Mouse (Mus musculus) urinary bladder, postnatal 10 days (tissue): ENCODE measurements around the gene Plppr1.

Experiments used
- DNase-seq: peaks from one replicate; pipeline ENCODE4 v3.0.0; 2022; ENCODE audit warnings: low spot score

Gene Plppr1

DNA sequence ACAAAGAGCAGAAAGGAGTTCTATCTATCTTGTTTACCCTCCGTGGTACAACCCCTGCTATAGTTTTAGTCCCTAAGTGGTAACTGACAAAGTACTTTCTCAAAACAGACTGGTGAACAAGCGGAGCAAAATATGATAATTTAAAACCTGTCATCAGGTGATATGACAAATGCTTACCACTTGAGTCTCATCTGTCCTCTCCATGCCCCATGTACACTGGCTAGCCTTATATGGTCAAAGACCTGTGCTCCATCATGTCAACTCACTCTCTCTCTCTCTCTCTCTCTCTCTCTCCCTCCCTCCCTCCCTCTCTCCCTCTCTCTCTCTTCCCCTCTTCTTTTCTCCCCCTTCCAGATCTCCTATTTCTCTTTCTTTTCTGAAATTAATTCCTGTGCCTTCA lies 59.8 kb downstream of the Plppr1 start:
- no peak for DNase-seq

DNA sequence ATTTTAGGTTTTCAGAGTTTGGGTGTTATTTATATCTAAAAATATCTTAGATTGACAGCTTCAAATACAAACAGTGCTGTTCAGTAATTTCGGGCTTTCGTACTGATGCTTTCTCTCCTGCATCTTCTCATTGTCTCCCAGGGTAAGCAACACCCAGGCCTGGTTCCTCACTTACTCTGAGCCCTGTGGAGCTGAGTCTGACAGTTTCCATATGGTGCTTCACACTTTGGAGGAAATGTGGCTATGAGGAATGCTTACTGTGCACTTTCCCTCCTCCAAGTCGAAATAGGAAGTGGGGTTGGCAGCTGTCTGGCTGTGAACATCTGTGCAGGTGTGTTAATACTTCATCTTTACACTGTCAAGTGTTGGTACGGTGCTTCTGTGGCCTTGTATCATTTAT lies 85.7 kb downstream of the Plppr1 start:
- no peak for DNase-seq

DNA sequence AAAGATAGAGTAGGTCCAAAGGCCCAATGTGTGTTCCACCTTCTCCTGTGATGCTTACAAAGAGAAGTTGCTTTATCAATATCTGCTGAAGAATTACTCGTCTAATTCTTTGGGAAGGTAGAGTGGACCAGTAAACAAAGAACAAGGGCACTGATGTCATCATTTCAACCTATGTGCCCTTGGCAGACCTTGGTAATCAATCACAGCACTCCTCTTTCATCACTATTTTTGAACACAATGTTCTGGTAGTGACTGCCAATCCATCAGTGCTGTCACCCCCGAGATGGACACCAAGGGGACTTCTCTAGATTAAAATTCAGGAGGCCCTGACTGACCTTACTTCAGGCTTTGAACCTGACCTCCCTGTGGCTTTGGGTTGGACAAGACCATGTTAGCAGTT lies 89.7 kb downstream of the Plppr1 start:
- no peak for DNase-seq

DNA sequence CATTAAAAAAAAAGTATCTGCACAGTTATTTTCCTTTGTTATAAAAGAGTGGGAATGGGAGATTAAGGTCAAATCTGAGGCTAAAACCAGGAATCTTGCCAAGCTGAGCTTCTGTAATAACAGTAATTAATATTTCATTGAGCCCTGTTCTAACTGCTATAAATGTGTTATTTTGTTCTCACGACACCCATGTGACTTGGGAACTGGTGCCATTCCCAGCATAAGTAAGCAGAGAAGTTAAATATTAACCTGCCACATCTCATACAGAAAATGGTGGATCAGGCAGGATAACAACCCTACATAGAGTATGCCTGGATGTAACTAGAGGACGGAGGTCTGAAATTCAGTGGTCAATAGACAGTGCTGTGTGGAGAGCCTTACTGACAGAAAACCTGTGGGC lies 90.2 kb downstream of the Plppr1 start:
- no peak for DNase-seq

DNA sequence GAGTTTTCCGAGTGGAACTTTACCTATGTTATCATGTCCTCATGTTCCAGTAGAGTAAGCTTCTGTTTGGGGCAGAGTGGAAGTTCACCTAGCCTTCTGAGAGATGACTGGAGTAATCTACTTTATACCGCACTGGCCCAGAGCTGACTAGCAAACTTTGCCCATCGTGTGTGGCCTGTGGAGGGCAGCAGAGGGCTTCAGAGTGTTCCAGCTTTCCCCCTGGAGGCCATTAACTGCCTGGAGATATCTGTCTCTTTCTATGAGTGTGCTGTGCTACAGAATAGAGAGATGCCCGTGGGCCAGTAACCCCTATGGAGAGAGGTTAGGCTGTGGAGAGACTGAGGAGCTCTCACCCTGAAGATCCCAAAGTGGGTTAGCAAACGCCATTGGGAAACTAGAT lies 94.8 kb downstream of the Plppr1 start:
- no peak for DNase-seq

DNA sequence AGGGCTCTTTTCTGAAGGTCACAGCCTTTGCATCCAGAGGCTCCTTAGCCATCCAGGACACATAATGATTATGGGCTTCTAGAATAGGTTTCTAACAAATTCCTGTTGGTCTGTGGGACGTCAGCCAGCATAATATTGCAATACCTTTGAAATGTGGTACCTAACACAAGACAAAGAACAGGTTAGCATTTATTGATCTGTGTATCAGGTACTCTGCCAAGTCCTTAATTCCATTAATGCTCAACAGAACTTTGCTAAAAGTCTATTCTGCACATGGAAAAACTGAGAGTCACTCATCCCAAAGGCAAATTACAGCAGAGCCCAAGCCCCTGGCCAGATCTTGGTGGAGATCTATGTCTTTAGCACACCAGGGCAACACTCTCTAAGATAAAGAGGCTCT lies 97.7 kb downstream of the Plppr1 start:
- no peak for DNase-seq

DNA sequence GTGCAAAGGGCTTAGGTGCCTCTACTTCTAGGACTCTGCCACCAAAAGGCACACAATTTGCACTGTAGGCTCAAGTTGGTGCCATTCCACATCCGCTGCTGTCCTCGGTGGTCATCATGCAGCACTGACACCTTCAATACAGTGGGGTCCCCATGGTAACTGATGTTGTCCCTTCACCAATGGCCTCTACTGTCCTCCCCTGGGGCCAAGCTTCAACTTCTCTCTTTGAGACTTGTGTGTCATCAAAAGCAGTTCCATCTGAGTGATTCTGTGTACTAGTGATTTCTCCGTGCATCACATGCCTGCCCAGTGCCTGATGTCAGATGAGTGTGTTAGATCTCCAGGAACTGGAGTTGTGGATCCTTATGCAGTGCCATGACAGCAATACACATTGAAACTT lies 104.2 kb downstream of the Plppr1 start:
- no peak for DNase-seq

DNA sequence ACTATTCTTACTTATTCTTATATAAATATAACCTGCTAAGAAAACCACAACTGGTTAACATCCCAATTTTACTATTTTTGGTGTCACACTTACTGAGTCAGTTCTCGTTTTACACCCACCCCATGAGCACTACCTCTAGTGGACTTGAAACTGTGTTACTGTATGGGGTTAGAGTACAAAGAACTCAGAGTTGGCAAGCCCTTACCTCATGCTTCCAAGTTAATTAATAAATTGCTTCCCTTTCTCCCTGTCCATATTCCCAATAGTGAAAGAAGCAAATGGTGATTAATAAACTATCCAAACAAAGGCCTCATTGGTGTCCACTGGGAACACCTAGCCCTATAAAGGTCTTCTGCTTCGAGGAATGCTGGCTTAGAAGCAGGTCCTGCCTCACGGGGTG lies 107.3 kb downstream of the Plppr1 start:
- no peak for DNase-seq

DNA sequence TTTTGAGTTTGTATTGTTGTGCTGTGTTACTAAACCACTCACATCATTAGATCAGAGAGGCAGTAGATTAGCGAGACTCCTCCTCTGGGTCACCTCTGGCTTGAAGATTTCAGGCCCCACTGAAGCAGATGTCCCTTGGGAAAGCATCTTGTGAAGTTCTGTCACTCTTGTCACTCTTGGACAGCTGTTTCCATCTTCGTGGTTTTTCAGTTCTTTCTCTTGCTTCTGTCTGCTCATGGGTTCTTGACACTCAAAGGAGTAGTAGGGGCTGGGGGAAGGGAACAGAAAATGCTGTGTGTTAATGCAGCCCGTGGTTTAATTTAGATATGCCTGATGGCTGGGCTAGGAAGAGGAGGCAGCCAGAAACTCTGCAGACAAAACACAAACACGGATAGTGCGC lies 108.0 kb downstream of the Plppr1 start:
- DNase-seq = no peak

DNA sequence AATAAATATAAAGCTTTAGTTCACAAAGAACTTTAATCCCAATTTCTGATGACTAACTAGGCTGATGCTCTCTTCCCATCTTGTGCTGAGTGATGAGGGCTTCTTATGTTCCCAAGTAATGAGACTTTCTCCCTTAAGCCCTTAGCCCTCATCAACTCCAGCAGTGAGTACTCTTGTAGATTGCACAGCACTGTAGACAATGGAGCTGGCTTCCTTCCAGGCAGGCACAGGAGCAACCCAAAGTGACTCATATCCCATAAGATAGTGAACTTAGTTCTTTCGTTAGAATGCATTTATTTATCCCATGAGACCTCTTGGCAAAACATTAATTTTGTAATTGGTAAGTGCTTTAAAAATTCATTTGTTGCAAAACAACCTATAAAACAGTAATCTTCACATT lies 110.4 kb downstream of the Plppr1 start:
- no peak for DNase-seq

DNA sequence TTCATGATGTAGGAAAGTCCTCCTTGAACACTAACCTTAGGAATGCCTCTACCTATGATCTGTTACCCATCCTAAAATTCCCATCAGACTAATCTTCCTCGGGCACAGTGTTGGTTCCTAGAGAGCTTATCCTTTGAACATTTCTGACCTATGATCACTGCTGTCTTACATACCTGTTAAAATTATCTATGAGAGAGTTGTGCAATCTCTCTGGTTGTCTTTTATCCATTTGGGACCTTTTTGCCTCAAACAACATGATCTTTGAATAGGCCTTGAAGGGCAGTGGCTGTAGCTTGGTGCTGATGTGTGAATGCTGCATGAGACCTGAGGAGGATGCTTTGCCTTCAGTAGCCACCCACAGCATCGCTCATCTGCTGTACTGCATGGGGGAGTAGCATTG lies 119.0 kb downstream of the Plppr1 start:
- no peak for DNase-seq

DNA sequence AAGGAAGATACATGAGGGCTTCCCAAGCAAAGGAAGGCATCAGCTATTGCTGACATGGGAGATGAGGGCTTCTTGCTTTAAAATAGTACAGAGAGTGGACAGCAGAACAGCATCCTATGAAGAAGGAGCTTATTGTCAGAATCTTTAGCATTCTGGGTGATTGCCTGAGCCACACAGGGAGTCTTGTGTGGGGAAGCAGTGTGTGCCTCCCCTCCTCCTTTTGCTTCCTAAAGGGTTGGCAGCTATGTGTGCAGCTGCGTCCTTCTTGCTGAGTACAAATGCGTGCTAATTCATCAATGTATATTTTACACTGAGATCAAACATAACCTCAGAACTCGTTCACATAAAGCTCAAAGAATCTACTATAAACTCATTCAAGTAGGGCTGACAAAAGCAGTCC lies 119.8 kb downstream of the Plppr1 start:
- no peak for DNase-seq

DNA sequence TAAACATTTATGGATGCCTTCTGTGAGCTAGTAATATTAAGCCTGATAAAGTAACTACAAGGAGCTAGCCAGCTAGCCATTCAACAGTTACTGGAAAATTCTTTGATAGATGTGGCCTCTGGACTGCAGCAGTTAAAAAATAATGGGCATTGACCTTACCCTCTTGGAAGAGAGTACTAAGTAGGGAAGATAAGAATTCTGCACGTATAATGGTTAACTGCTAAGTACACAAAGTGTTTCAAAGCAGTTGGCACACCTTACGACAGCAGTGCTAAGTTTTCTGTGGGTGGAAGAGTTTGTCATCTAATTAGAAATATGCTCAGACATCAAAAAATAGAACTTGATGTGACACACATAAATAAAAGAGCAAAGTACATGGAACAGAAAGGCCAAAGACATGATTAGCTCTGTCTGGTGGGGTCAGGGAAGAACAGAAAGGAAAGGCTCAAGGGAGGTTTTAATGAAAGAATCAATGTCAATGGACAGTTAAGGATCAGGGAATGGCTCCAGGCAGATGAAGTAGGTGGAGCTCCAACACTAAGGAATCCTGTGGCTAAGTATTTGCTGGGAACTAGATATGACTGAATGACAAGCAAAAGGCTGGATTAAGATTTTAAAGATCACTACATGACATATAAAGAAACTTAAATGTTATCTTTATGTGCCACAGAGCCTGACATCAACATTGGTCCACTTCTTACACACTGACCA lies 120.6 kb downstream of the Plppr1 start:
- no peak for DNase-seq

DNA sequence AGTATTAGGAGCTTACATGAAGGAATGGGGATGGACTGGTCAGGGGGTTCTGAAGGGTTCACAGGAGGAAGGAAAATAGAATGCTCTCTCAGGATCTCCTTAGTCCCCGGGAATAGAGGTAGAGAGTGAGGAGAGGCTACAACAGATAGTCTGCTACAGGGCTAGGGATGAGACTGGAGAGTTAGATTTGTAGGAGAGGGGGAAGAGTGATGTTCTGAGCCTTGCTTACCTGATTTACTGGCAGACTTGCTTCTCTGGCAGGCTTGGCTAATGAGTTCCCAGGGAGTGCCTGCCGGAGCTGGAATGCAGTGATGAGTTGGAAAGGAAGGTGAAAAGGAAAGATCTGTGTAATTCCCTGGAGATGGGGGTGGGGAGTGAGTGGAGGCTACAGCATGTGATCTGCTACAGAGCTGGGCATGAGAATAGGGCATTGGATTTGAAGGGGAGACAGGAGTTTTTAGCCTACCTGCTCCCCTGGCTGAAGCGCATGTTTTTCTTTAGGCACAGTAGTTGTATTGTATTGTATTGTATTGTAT lies 131.0 kb downstream of the Plppr1 start:
- no peak for DNase-seq

DNA sequence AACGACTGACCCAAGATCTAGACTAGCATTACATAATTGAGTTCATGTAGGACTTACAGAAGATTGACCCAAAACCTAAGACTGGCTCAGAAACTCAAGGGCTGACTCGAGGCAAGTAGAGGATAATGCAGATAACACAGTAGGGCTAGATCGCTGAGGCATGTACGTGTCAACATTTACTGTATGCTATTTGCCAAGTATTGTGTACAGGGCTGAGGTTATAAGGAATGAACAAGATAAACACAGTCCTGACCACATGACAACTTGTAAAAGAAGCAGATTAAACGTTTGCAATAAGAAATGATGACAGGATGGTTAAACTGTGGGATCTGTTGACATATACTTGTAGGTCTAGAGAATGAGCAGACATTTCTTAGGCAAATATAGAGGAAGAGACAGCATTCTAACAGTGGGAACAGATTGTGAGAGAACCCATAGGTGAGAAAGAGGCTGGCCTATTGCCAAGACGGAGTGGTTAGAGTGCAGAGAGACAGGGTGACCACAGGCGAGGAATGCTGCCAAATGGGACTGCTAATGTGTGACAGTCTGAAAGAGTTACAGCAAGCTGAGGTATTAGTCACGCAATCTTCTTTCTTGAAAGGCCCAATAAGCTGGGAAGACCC lies 138.2 kb downstream of the Plppr1 start:
- DNase-seq = no peak

DNA sequence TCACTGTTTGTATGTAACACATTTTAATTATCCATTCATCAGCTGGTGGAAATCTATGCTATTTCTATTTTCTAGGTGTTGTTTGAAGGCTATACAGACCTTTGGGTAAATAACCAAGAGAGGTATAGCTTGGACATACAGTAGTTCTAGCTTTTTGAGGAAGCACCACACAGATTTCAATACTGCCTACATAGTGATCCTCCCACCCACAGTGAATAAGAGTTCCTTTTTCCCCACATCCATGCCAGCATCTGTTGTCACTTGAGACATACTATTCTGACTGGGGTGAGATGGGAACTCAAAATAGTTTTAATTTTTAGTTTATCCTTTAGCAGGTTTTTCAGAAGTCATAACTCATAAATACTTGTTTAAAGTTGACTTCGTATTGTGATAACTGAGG lies 151.4 kb downstream of the Plppr1 start:
- DNase-seq = no peak

DNA sequence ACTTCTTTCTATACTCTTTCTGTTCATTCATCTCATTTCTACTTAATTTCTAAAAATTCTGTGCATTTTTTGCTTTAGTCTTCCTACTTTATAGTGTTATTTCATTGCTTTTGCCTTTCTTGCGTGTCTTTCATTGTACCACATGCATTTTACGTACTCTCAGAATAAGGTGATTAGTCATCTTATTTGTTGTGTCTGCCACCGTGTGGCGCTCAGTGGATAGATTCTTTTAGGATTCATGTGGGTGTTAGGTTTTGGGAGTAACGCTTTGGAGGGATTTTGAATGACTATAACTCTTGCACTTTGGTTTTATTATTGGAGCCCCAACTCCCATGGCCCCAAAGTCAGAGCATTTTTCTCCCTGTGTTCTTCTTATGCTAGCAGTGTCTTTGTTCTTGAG lies 152.5 kb downstream of the Plppr1 start:
- no peak for DNase-seq

DNA sequence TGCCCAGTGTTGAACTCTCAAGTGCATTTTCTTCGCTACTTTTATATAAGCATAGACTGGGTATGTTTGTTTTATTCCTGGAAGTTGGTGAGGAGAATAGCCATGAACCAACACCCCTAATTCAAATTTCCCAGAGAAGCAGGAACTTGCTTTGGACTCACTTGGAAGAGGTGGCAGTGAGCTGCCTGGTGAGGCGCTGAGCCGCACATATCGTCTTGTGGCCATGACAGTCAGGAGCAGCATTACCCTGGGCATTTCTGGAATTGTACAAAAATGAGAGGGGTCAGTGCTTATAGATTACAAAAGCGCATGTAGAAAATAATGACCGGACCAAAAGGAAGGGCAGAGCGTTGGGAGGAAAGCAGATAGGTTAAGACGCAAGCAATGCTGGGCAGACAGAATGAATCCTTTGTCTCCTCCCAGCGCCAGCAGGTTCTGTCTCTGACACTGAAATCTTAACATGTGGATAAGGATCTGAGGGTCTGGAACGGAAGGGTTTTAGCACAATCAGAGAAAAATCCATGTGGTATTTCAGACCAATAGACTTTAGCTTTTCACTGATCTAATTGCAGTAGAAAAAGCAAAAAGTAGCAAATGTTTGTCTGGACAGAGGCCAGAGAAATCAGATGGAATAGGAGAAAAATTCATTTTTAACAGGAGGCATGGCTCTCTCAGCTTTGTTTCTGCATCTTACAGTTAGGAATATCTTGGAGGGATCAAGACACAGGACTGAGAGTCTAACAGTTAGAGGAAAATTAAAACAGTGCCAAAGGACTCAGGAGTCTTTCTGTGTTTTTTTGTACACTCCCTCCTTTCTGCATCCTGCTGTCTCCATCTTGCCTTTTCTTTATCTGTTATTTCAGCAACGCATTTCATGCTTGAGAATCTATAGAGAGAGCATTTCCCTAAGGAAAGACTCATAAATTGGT lies 153.8 kb downstream of the Plppr1 start:
- DNase-seq = no peak

DNA sequence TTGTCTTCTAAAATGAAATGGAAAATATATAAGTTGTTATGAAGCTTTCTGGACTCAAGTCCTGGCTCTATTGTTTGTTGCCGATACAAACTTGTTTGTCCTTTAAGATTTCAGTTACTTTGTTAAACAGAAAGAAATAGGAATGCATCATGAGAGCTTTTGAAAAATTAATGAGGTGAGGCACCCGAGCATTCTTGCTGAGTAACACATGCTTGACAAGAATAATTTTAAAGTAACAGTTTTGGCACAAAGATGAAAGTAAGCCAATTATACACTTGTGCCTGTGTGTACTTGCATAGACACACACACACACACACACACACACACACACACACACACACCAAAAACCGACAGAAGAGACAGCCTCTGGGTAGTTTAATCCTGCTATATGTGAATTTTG lies 155.3 kb downstream of the Plppr1 start:
- DNase-seq = no peak

DNA sequence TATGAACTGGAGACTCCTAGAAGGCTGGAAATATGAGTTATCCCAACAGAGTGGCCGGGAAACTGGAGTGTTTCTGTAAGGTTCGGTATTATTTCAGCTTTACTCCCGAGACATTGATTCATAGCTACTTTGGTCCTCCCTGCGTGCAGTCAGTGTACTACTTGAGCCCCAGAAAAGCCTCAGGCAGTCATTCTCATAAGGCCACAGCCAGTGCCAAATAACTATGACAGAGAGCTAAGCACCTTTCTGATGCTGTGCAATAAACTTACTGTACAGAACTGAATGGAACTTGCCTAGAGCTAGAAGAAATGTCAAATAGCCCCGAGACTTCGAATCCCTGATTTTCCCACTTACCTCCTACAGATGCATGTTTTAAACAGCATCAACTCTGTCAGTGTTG lies 164.4 kb downstream of the Plppr1 start:
- no peak for DNase-seq

DNA sequence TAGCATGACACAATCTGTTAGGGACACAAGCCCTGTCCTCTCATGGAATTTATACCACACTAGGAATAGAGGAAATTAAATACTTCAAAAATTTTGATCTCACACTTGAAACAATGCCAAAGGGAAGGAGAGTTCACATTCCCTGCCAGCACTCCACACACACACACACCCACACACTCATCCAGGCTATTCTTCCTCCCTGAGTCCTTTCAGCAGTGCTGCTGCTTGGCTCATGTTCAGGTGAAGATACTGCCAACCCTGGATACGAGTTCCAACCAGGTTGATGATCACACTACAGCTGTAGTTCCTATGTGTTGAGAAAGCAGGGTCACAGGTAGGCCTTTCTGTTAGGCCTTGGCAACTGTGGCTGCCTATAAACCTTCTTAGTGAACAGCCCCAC lies 165.9 kb downstream of the Plppr1 start:
- DNase-seq = no peak

DNA sequence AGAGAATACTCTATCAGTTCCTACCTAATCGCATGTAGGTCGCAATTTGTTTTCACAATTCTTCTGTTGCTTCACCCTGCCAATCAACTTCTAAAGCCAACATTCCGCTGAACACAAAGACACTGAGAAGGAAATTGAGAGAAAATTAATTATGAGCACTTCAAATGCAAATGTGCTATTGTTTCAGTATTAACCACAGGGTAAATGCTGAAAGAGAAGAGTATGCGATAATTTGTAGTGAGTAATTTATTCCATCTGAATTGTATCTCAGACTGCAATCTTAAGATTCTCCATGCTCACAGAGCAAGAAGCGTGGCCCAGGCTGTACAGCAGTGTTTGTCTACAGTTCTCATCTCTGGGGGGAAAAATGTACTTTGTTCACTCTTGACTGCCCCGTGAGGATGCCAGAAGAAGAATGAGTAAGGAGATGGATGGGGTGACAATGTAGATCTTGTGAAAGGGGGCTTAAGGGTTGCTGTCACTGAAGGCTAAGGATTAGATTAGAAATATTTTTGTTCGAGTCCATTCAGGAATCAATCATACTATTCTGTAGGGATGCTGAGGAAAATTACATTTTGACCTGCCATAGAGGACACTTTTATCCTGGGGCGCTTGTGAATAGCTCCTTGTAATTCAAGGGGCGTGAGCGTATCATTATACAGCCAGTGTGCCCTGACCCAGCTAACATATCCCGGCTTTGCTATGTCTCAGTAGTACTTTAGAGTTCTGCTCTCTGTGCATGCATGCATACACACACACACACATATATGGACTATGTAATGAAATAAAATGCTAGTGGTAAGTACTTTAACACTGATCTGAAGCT lies 173.3 kb downstream of the Plppr1 start:
- DNase-seq = no peak
